Mouse (Mus musculus) midbrain, postnatal 0 days (tissue): ENCODE measurements at regions not wholly inside any gene's neighbourhood (a gene's known extent, or its start where the extent isn't known, plus 50 kb on each side); places are given as distances from the start of the nearest gene placed in this dataset. TPM values are rescaled to one million over a fixed set of nuclear protein-coding genes. Genes with fewer than 3 reads are reported as not detected.

Experiments
- ATAC-seq: fragments of 200-750 bp; cut with Nextera tagmentation; 2 replicates; pipeline ENCODE4 v1.8.0; 2017; ENCODE audit warnings: moderate number of reproducible peaks, mild to moderate bottlenecking, moderate TSS enrichment, moderate library complexity; ENCODE audit not compliant: low FRiP score
- DNase-seq: peaks from one replicate; pipeline ENCODE4 v3.0.0-alpha.2; 2015; ENCODE audit warnings: low spot score
- H3K27ac ChIP-seq: fragments of 300-500 bp; sonication (generic); 2 replicates; pipeline ENCODE4 v1.5.1; 2014; ENCODE audit warnings: low read depth, mild to moderate bottlenecking, low read length, mixed read lengths
- H3K27me3 ChIP-seq: fragments of 300-500 bp; sonication (generic); 2 replicates; pipeline ENCODE4 v1.6.1; 2014; ENCODE audit warnings: low read length, control low read depth, mixed read lengths; ENCODE audit not compliant: insufficient read depth
- H3K36me3 ChIP-seq: fragments of 300-500 bp; sonication (generic); 2 replicates; pipeline ENCODE4 v1.6.1; 2014; ENCODE audit warnings: low read length, control low read depth, mixed read lengths; ENCODE audit not compliant: insufficient read depth
- H3K4me1 ChIP-seq: fragments of 300-500 bp; sonication (generic); 2 replicates; pipeline ENCODE4 v1.6.1; 2014; ENCODE audit warnings: mild to moderate bottlenecking, control low read depth, antibody characterized with exemption, low read length, mixed read lengths; ENCODE audit not compliant: insufficient read depth
- H3K4me2 ChIP-seq: fragments of 300-500 bp; sonication (generic); 2 replicates; pipeline ENCODE4 v1.6.1; 2014; ENCODE audit warnings: low read depth, mild to moderate bottlenecking, low read length, mixed read lengths; ENCODE audit not compliant: poor library complexity, severe bottlenecking
- H3K4me3 ChIP-seq: fragments of 300-500 bp; sonication (generic); 2 replicates; pipeline ENCODE4 v1.5.1; 2014; ENCODE audit warnings: low read depth, mild to moderate bottlenecking, low read length, moderate library complexity
- H3K9ac ChIP-seq: fragments of 300-500 bp; sonication (generic); replicated peaks from 2 replicates; pipeline ENCODE4 v1.6.1; 2014; ENCODE audit warnings: mild to moderate bottlenecking, low read length, moderate library complexity, mixed read lengths; ENCODE audit not compliant: poor library complexity, severe bottlenecking
- H3K9me3 ChIP-seq: fragments of 300-500 bp; sonication (generic); 2 replicates; pipeline ENCODE4 v1.6.1; 2016; ENCODE audit warnings: low read length, control low read depth
- CTCF ChIP-seq: IDR thresholded peaks from 2 replicates; pipeline ENCODE4 v1.5.1; 2016; ENCODE audit warnings: antibody characterized with exemption, mild to moderate bottlenecking
- WGBS: fragments of 180-500 bp; shearing (Covaris S2); extraction: QIAGEN DNeasy Blood & Tissue Kit; methylation state at CpG from one replicate; pipeline ENCODE4 v1.1.7; 2014; 5-methylcytosine and 5-hydroxymethylcytosine counted together
- microRNA-seq: library from miRNA; unstranded; fragments of <30 nt; microRNA quantifications from one replicate; pipeline ENCODE4, GENCODE M21; 2016; ENCODE audit warnings: borderline number of aligned reads

GRCm38 (mm10) chr6:107444336-107444735, 85.2 kb upstream of the Lrrn1 start:
- 85% methylated on average over 3 of the region's 3 CpGs for WGBS
- DNase-seq = peak; percentile 38
- TF ChIP-seq CTCF = no peak

DNA sequence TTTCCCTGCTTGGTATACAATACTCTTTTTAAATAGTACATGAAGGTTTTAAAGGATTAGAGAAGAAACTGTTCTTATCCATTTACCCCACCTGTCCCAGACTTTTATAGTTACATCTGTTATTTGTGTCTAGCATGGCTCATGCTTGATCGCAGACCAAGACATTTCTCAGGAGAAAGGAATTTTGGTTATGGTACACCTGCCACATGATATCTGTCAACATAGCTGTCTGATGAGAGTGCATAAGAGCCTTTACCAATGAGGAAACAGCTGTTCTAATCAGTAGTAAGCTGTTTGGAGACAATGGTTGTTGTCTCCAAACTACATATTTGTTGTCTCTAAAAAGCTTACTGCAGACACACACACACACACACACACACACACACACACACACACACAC, 70.3 kb upstream of the Lrrn1 start:
- no peaks in the 10 kb centered on the region for H3K36me3 ChIP-seq
- H3K9ac ChIP-seq = no peak overlapping the region
- DNase-seq (no peak), ATAC-seq (no peak)
- H3K27me3 ChIP-seq = no peaks in the 10 kb centered on the region
- TF ChIP-seq CTCF = no peak
- H3K27ac ChIP-seq = no peak overlapping the region
- no peak overlapping the region for H3K4me2 ChIP-seq
- H3K4me1 ChIP-seq = no peaks in the 10 kb centered on the region
- no peak overlapping the region for H3K4me3 ChIP-seq
- H3K9me3 ChIP-seq = no peaks in the 10 kb centered on the region
- 94% methylated on average over 1 of the region's 1 CpGs for WGBS

More at GRCm38 (mm10) chr6:107444336-107444735, 85.2 kb upstream of the Lrrn1 start:
- no peak for ATAC-seq
- Histone ChIP-seq H3K9ac (no peak overlapping the region), H3K27ac (no peak overlapping the region), H3K36me3 (no peaks in the 10 kb centered on the region), H3K4me2 (no peak overlapping the region), H3K4me1 (no peaks in the 10 kb centered on the region), H3K4me3 (no peak overlapping the region), H3K27me3 (no peaks in the 10 kb centered on the region), H3K9me3 (no peaks in the 10 kb centered on the region)

- DNase-seq (peak; percentile 30), ATAC-seq (no peak)
- Histone ChIP-seq H3K36me3 (no peaks in the 10 kb centered on the region), H3K9me3 (no peaks in the 10 kb centered on the region), H3K27me3 (no peaks in the 10 kb centered on the region), H3K27ac (no peak overlapping the region), H3K4me1 (no peaks in the 10 kb centered on the region), H3K9ac (no peak overlapping the region), H3K4me3 (no peak overlapping the region), H3K4me2 (no peak overlapping the region)
- 4% methylated on average over 2 of the region's 2 CpGs for WGBS
- no peak for TF ChIP-seq CTCF
Observed at GRCm38 (mm10) chr6:107462440-107462839, 67.1 kb upstream of the Lrrn1 start.

DNA sequence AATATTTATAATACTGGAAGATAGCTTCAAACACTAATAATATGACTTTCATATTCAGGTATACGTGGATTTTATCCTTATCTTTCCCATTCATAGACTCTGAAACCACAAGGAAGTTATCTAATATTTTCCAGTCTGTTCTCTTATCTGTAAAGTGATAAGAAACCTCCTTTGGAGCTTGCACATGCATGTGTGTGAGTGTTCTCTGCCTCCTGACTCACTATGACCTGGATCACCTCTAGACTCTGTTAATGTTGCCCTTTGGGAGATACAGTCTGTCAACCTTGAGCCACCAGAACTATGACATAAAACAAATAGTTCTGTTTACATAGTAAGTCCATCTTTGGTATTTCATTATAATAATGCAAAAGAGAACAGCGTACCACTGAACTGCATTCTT, 56.2 kb upstream of the Lrrn1 start:
- TF ChIP-seq CTCF = no peak
- WGBS = 75% methylated on average over 2 of the region's 2 CpGs

DNA sequence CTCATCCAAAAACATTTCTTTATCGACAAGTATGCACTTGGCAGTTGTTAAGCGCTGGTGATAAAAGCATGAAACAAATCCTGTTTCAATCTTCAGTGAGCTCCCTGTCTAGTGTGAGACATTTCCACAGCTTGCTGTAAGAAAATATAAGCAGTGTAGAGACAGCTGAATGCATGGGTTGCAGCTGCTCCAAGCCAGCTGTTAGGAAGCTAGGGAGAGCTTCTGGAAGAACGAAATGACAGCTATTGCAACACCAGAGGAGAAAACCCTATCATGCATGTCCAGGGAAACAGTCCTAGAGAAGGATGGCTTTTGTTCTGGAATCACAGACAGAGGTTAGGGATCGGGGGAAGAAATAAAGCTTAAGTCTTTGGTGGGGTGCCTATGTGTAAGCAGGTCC, 55.4 kb upstream of the Lrrn1 start:
- ATAC-seq (no peak), DNase-seq (peak; percentile 4)
- WGBS = 71% methylated on average over 4 of the region's 4 CpGs
- Histone ChIP-seq H3K4me2 (no peak overlapping the region), H3K36me3 (no peaks in the 10 kb centered on the region), H3K9ac (no peak overlapping the region), H3K27ac (no peak overlapping the region), H3K4me1 (no peaks in the 10 kb centered on the region), H3K4me3 (no peak overlapping the region), H3K9me3 (no peaks in the 10 kb centered on the region), H3K27me3 (no peaks in the 10 kb centered on the region)
- TF ChIP-seq CTCF = no peak

More for the DNA sequence above, 56.2 kb upstream of the Lrrn1 start:
- Histone ChIP-seq H3K27ac (no peak overlapping the region), H3K4me1 (no peaks in the 10 kb centered on the region), H3K27me3 (no peaks in the 10 kb centered on the region), H3K9ac (no peak overlapping the region), H3K36me3 (no peaks in the 10 kb centered on the region), H3K4me3 (no peak overlapping the region), H3K9me3 (no peaks in the 10 kb centered on the region), H3K4me2 (no peak overlapping the region)
- DNase-seq (no peak), ATAC-seq (no peak)

Small RNA genes lying in the stretch of these regions (microRNA-seq; reads per million reads assigned to microRNA genes)
- not detected for gene Gm27690
